In the genomic region with DNA sequence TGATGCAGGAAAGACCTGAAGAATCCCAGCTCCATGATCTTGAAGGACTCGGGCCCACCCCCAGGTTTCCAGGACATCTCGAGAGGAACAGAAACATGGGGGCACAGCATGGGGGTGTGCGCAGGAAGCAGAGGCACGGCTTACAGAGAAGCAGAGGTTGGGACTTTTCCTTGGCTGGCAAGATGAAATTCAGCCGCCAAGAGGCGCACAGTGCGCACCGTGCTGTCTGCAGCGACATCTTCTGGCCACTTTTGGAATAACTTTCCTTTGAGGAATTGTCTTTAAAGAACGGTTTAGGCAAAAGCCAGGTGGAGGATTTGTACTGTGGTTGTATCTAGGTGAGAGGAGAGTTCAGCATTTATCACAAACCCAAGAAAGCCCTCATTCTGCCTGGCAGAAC, we compare ENCODE assay signal across 8 mouse cellular contexts. TPM values are rescaled to one million over a fixed set of nuclear protein-coding genes. Genes with fewer than 3 reads are reported as not detected.
DNase-seq lines count a peak whose midpoint lies in the region; ATAC-seq and TF ChIP-seq lines count a peak whose summit lies in the region.

No protein-coding gene starts in this region.

- WGBS in forebrain, embryonic 15.5 days: 2% methylated on average over 10 of the region's 10 CpGs
- under 1% methylated on average over 10 of the region's 10 CpGs for WGBS in hindbrain, embryonic 10.5 days
- WGBS in lung, postnatal 0 days: 2% methylated on average over 10 of the region's 10 CpGs

- no peak overlapping the region for H3K27ac ChIP-seq in forebrain, embryonic 15.5 days (replicated peaks)
- H3K27ac ChIP-seq in hindbrain, embryonic 10.5 days: no peak overlapping the region
- H3K27ac ChIP-seq in lung, postnatal 0 days (ENCODE audit: low read length): no peak overlapping the region

- peak; percentile 47 for DNase-seq in Muller cell, postnatal 12 days (ENCODE audit: inconsistent ontology term)
- peak; percentile 50 for DNase-seq in cerebellum, adult 11-12 months
- DNase-seq in hindbrain, embryonic 10.5 days (ENCODE audit: low spot score): peak; percentile 79
- DNase-seq in layer of hippocampus, adult 9-11 months: peak; percentile 50
- peak; percentile 90 for DNase-seq in lung, postnatal 0 days (ENCODE audit: low spot score)
- DNase-seq in retina, adult 2 months (ENCODE audit: low read depth, low spot score): peak; percentile 59
- DNase-seq in thymus, postnatal 14 days: peak; percentile 89

- H3K9me3 ChIP-seq in forebrain, embryonic 15.5 days: no peaks in the 10 kb centered on the region
- H3K9me3 ChIP-seq in hindbrain, embryonic 10.5 days: no peaks in the 10 kb centered on the region
- H3K9me3 ChIP-seq in lung, postnatal 0 days (ENCODE audit: low read length): no peaks in the 10 kb centered on the region

- H3K27me3 ChIP-seq in forebrain, embryonic 15.5 days: no peaks in the 10 kb centered on the region
- H3K27me3 ChIP-seq in hindbrain, embryonic 10.5 days (ENCODE audit: insufficient read depth, poor library complexity, severe bottlenecking): peaks cover 6% of the 10 kb centered on the region; the same call in 1 of the 2 replicates
- no peaks in the 10 kb centered on the region for H3K27me3 ChIP-seq in lung, postnatal 0 days (replicated peaks; ENCODE audit: insufficient read depth, low read length)

- no peak overlapping the region for H3K4me2 ChIP-seq in forebrain, embryonic 15.5 days (replicated peaks)
- no peak overlapping the region; the same call in 1 of the 2 replicates for H3K4me2 ChIP-seq in lung, postnatal 0 days (replicated peaks; ENCODE audit: low read depth, low read length)

- peak; percentile 77 for ATAC-seq in forebrain, embryonic 15.5 days (replicated peaks)
- peak; percentile 66 for ATAC-seq in lung, postnatal 0 days

- H3K4me3 ChIP-seq in forebrain, embryonic 15.5 days: no peak overlapping the region
- no peak overlapping the region for H3K4me3 ChIP-seq in hindbrain, embryonic 10.5 days
- no peak overlapping the region for H3K4me3 ChIP-seq in lung, postnatal 0 days (ENCODE audit: low read depth, low read length)

- H3K36me3 ChIP-seq in forebrain, embryonic 15.5 days: no peaks in the 10 kb centered on the region
- H3K36me3 ChIP-seq in hindbrain, embryonic 10.5 days: no peaks in the 10 kb centered on the region
- no peaks in the 10 kb centered on the region for H3K36me3 ChIP-seq in lung, postnatal 0 days (ENCODE audit: insufficient read depth, low read length)

- TF ChIP-seq EP300 in lung, postnatal 0 days (IDR thresholded peaks at IDR 0.05): no peak

- peak; percentile 96 for TF ChIP-seq CTCF in lung, postnatal 0 days (IDR thresholded peaks at IDR 0.05)

- no peaks in the 10 kb centered on the region for H3K4me1 ChIP-seq in forebrain, embryonic 15.5 days
- 0 out of 2 replicates have a peak, but pooled peaks cover 4% of the 10 kb centered on the region for H3K4me1 ChIP-seq in hindbrain, embryonic 10.5 days (replicated peaks)
- peaks cover 4% of the 10 kb centered on the region; the same call in 1 of the 2 replicates for H3K4me1 ChIP-seq in lung, postnatal 0 days (ENCODE audit: insufficient read depth, low read depth, low read length)

- H3K9ac ChIP-seq in forebrain, embryonic 15.5 days (replicated peaks): no peak overlapping the region
- H3K9ac ChIP-seq in lung, postnatal 0 days (replicated peaks; ENCODE audit: low read depth): no peak overlapping the region

RNA-seq across cellular contexts. Expression of a gene that starts 6.6 kb away (rescaled TPM):
- 56.2 and 59.4 TPM in 2 replicates for polyA plus RNA-seq in forebrain, embryonic 15.5 days (2015; fragmentation: Nextera tagmentation; extraction: Ambion mirVana)
- polyA plus RNA-seq in hindbrain, embryonic 10.5 days (2016; fragmentation: Nextera tagmentation; extraction: Ambion mirVana): 33.8 and 37.1 TPM in 2 replicates
- 184 and 297 TPM in 2 replicates for polyA plus RNA-seq in lung, postnatal 0 days (2015; fragmentation: Nextera tagmentation; extraction: Ambion mirVana)
